Mouse (Mus musculus) liver, embryonic 14.5 days (tissue): ENCODE measurements around the gene Adra1d. TPM values are rescaled to one million over a fixed set of nuclear protein-coding genes. Genes with fewer than 3 reads are reported as not detected.
A peak's percentile ranks its signal among the peaks of the same experiment; 100 is the strongest.

ENCODE experiments used
- ATAC-seq: fragments of 200-750 bp; cut with Nextera tagmentation; 2 replicates; pipeline ENCODE4 v1.8.0; 2017; ENCODE audit warnings: moderate number of reproducible peaks, mild to moderate bottlenecking, moderate library complexity; ENCODE audit not compliant: insufficient read depth
- DNase-seq, 3 experiments: peaks; one replicate each; pipeline ENCODE4 v3.0.0-alpha.2; 2012 to 2013; ENCODE audit warnings: low read depth in 3 of 3, low spot score in 3 of 3
- H3K27ac ChIP-seq: fragments of 300-500 bp; sonication (generic); 2 replicates; pipeline ENCODE4 v1.5.1; 2014; ENCODE audit warnings: moderate library complexity, mild to moderate bottlenecking, control low read depth, inconsistent platforms
- H3K27me3 ChIP-seq: fragments of 300-500 bp; sonication (generic); 2 replicates; pipeline ENCODE4 v1.6.1; 2014; ENCODE audit warnings: mild to moderate bottlenecking, low read length, moderate library complexity; ENCODE audit not compliant: control insufficient read depth, insufficient read depth
- H3K36me3 ChIP-seq: fragments of 300-500 bp; sonication (generic); replicated peaks from 2 replicates; pipeline ENCODE4 v1.6.1; 2014; ENCODE audit warnings: low read depth; ENCODE audit not compliant: control insufficient read depth, insufficient read depth
- H3K4me1 ChIP-seq, 2 experiments: fragments of 200-500 bp in 1 of 2; fragments of 300-500 bp in 1 of 2; sonication (generic) in 1 of 2; replicated peaks; 2 replicates each; pipeline ENCODE4 v1.6.1; 2012 to 2014; ENCODE audit warnings: antibody characterized with exemption in 1 of 2, inconsistent platforms in 1 of 2, low read length in 1 of 2; ENCODE audit not compliant: control insufficient read depth in 2 of 2, insufficient read depth in 2 of 2
- H3K4me2 ChIP-seq: fragments of 300-500 bp; sonication (generic); 2 replicates; pipeline ENCODE4 v1.6.1; 2014; ENCODE audit warnings: low read depth, mild to moderate bottlenecking, control low read depth, moderate library complexity
- H3K4me3 ChIP-seq, 2 experiments: fragments of 200-500 bp in 1 of 2; fragments of 300-500 bp in 1 of 2; sonication (generic) in 1 of 2; 2 replicates each; pipeline ENCODE4 v1.5.1; 2012 to 2014; ENCODE audit warnings: low read depth in 2 of 2, low read length in 2 of 2, mild to moderate bottlenecking in 2 of 2, control low read depth in 1 of 2, inconsistent platforms in 1 of 2, moderate library complexity in 1 of 2; ENCODE audit not compliant: insufficient read depth in 1 of 2
- H3K9ac ChIP-seq: fragments of 300-500 bp; sonication (generic); replicated peaks from 2 replicates; pipeline ENCODE4 v1.6.1; 2014; ENCODE audit warnings: mild to moderate bottlenecking, control low read depth, moderate library complexity
- H3K9me3 ChIP-seq: fragments of 300-500 bp; sonication (generic); 2 replicates; pipeline ENCODE4 v1.6.1; 2016; ENCODE audit warnings: low read length, mixed read lengths; ENCODE audit not compliant: control insufficient read depth
- CTCF ChIP-seq: IDR thresholded peaks from 2 replicates; pipeline ENCODE4 v1.5.1; 2016; ENCODE audit warnings: antibody characterized with exemption, low read depth, control low read depth
- EP300 ChIP-seq: IDR thresholded peaks from 2 replicates; pipeline ENCODE4 v1.6.1; 2016; ENCODE audit warnings: antibody characterized with exemption, low read depth
- WGBS: fragments of 180-500 bp; shearing (Covaris S2); extraction: QIAGEN DNeasy Blood & Tissue Kit; methylation state at CpG from one replicate; pipeline ENCODE4 v1.1.7; 2014; ENCODE audit not compliant: insufficient replicate concordance; 5-methylcytosine and 5-hydroxymethylcytosine counted together
- polyA plus RNA-seq, 2 experiments: library from polyadenylated mRNA; depleted of rRNA in 1 of 2; stranded (reverse) in 1 of 2; unstranded in 1 of 2; fragments of >200 nt; fragmentation: Nextera tagmentation in 1 of 2; extraction: Ambion mirVana in 1 of 2; gene quantifications; 2 replicates each; pipeline versions ENCODE4 v1.2.1 to v1.2.3; 2012 to 2014

Gene Adra1d
- polyA plus RNA-seq, 2 experiments: 0.30 to 0.57 TPM

DNA sequence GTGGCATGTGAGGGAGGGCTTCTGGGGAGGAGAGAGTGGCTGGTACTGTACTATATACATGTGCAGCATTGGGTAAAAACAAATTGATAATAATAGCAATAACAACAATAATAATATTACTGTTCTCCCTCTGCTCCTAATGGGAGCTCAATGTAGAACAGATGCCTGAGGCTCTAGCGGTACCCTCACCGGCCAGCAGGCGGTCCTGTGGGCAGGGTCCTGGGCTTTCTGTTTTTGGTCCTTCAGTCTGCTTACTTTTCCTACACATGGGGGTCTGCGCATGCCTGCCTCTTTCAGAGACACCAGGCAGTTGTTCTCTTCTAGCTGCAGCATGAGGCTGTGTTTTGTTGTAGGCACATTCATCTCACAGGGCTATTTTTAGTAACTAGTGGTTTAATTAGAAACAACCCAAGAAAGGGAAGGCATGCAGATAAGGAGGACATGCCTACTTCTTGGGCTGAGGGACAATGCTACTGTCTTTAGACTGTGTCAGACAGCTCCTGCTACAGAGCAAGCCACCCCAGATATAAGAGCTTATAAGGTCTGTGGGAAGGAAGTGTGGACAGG, 47.9 kb downstream of the Adra1d start:
- WGBS: 47% methylated on average over 4 of the region's 4 CpGs
- no peaks in the 10 kb centered on the region for H3K27me3 ChIP-seq
- H3K36me3 ChIP-seq: peaks cover 30% of the 10 kb centered on the region
- no peak overlapping the region for H3K4me2 ChIP-seq
- H3K4me1 ChIP-seq: peaks cover 28 to 33% of the 10 kb centered on the region in 2 experiments
- H3K9me3 ChIP-seq: no peaks in the 10 kb centered on the region
- ATAC-seq: no peak
- no peak overlapping the region for H3K9ac ChIP-seq
- DNase-seq: no peak
- H3K27ac ChIP-seq: no peak overlapping the region
- TF ChIP-seq CTCF: peak; percentile 47
- TF ChIP-seq EP300: no peak
- H3K4me3 ChIP-seq: no peak overlapping the region

DNA sequence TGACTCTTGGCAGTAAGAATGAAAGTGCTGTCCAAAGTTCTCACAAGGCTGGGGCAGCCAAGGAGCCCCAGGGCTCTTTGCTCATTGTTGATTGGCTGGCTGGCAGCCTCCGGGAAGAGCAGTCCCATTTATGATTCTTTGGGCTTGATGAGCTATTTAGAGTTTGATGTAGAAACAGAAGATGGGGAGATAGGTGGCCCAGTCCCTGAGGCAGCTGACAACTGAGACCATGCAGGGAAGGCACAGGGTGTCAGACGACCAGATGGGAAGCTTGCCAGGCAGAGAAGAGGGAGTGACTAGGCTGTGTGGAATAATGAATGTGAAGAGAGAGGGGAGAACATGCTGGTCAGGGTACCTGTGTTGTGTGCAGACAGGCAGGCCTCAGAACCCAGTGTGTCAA, 48.6 kb downstream of the Adra1d start:
- Histone ChIP-seq H3K9ac (no peak overlapping the region), H3K4me1 (peaks cover 22 to 33% of the 10 kb centered on the region in 2 experiments), H3K36me3 (peaks cover 28% of the 10 kb centered on the region), H3K9me3 (no peaks in the 10 kb centered on the region), H3K27ac (no peak overlapping the region), H3K27me3 (no peaks in the 10 kb centered on the region), H3K4me2 (no peak overlapping the region), H3K4me3 (no peak overlapping the region)
- 41% methylated on average over 2 of the region's 2 CpGs for WGBS
- ATAC-seq (no peak), DNase-seq (no peak)
- TF ChIP-seq CTCF (no peak), EP300 (no peak)

- no peak for ATAC-seq
- no peak for DNase-seq
- H3K9ac ChIP-seq: no peak overlapping the region
- 71% methylated on average over 5 of the region's 5 CpGs for WGBS
- TF ChIP-seq EP300: no peak
- no peak for TF ChIP-seq CTCF
- no peak overlapping the region for H3K4me3 ChIP-seq
- H3K4me2 ChIP-seq: no peak overlapping the region
- no peak overlapping the region for H3K27ac ChIP-seq
- H3K4me1 ChIP-seq: peaks cover 15 to 27% of the 10 kb centered on the region in 2 experiments
- H3K27me3 ChIP-seq: no peaks in the 10 kb centered on the region
- H3K36me3 ChIP-seq: peaks cover 9% of the 10 kb centered on the region
- H3K9me3 ChIP-seq: no peaks in the 10 kb centered on the region
Observed at GRCm38 (mm10) chr2:131510531-131510930, 51.6 kb downstream of the Adra1d start.

GRCm38 (mm10) chr2:131509671-131510313, 52.3 kb downstream of the Adra1d start:
- ATAC-seq: peak; percentile 47; the same call in 1 of the 2 replicates
- Histone ChIP-seq H3K4me3 (peak overlapping the region in 1 of 2 experiments; percentile 12; a peak in 1 of 4 replicates), H3K27me3 (no peaks in the 10 kb centered on the region), H3K4me1 (peaks cover 15 to 27% of the 10 kb centered on the region in 2 experiments), H3K4me2 (peak overlapping the region; percentile 54), H3K27ac (no peak overlapping the region), H3K9me3 (no peaks in the 10 kb centered on the region), H3K9ac (no peak overlapping the region), H3K36me3 (peaks cover 3% of the 10 kb centered on the region)
- no peak for TF ChIP-seq EP300
- peak; percentile 86 for TF ChIP-seq CTCF
- WGBS: 17% methylated on average over 17 of the region's 17 CpGs
- peak in 2 of 3 experiments; percentile 50 to 56 for DNase-seq

- ATAC-seq: peak; percentile 39; the same call in 1 of the 2 replicates
- no peaks in the 10 kb centered on the region for H3K9me3 ChIP-seq
- H3K4me3 ChIP-seq: no peak overlapping the region
- H3K27ac ChIP-seq: no peak overlapping the region
- no peak overlapping the region for H3K9ac ChIP-seq
- peaks cover 9 to 17% of the 10 kb centered on the region in 2 experiments for H3K4me1 ChIP-seq
- no peak for DNase-seq
- no peak overlapping the region for H3K4me2 ChIP-seq
- peaks cover under 1% of the 10 kb centered on the region; the same call in 1 of the 2 replicates for H3K36me3 ChIP-seq
- no peaks in the 10 kb centered on the region for H3K27me3 ChIP-seq
- TF ChIP-seq CTCF: no peak
- TF ChIP-seq EP300: no peak
- 47% methylated on average over 2 of the region's 2 CpGs for WGBS
Observed at GRCm38 (mm10) chr2:131508501-131508900, 53.6 kb downstream of the Adra1d start.
